Mouse (Mus musculus): ENCODE results near the gene Mansc1.

DNA sequence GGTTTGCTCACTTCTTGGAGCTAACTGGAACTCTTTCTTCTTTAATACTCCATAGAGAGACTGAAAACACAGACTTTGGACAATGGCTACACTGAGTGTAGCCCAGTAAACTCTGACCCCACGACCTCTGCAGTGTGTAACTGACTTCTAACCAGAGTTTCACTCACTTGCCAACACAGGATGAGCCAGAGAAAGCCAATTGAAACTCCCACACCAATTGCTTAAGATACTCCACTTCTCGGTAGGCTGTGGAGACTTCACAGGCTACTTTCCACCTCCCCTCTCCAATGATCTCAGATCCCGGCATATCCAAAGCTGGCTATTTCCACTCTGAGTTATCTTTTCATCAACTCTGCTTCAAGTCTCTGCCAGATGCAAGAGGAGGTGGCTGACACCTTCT lies 30.5 kb downstream of the Mansc1 start:
- no peak for TF ChIP-seq EP300 (IDR thresholded peaks at IDR 0.05; ENCODE audit: low read depth)
- TF ChIP-seq CTCF (IDR thresholded peaks at IDR 0.05; ENCODE audit: low read depth) = no peak

Data from heart, postnatal 0 days (tissue).